Mouse (Mus musculus) erythroblast, embryonic 14.5 days (primary cell): ENCODE data around the gene Gucy2e.

Experiments
- GATA1 ChIP-seq: IDR thresholded peaks from 2 replicates; pipeline ENCODE4 v1.6.1; 2012; ENCODE audit warnings: low read length, inconsistent platforms, mixed read lengths
- TAL1 ChIP-seq: IDR thresholded peaks from 3 replicates; pipeline ENCODE4 v1.6.1; 2012; ENCODE audit warnings: low read length, inconsistent platforms, mixed read lengths

DNA sequence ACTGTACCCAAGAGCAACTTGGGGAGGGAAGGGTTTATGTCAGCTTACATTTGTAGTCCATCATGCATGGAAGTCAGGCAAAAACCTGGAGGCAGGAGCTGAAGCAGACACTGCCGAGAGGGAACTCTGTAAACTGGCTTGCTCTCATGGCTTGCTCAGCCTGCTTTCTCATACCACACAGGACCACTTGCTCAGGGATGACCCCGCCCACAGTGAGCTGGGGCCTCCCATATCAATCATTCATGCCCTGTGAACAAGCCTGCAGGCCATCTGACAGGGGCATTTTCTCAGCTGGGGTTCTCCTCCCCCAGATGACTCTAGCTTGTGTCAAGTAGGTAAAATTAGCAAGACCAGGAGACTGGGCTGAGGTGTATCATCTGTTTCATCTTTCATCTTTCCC lies 27.4 kb upstream of the Gucy2e start:
- no peak for TF ChIP-seq TAL1
- TF ChIP-seq GATA1 = no peak
